Mouse (Mus musculus) ES-Bruce4 (cell line): Measurements from ENCODE around the gene Arl2bp. TPM values are rescaled to one million over a fixed set of nuclear protein-coding genes. Genes with fewer than 3 reads are reported as not detected.
A peak's percentile ranks its signal among the peaks of the same experiment; 100 is the strongest.

Experiments
- H3K27ac ChIP-seq: 2 replicates; pipeline ENCODE4 v1.5.1; 2012; ENCODE audit warnings: low read length, inconsistent platforms; ENCODE audit not compliant: insufficient read depth
- H3K27me3 ChIP-seq: 2 replicates; pipeline ENCODE4 v1.6.1; 2012; ENCODE audit warnings: mild to moderate bottlenecking, low read length, inconsistent platforms; ENCODE audit not compliant: control insufficient read depth, poor library complexity, insufficient read depth, severe bottlenecking
- H3K36me3 ChIP-seq: 2 replicates; pipeline ENCODE4 v1.6.1; 2012; ENCODE audit warnings: inconsistent platforms, mild to moderate bottlenecking, low read length, moderate library complexity; ENCODE audit not compliant: control insufficient read depth, poor library complexity, insufficient read depth, severe bottlenecking
- H3K4me1 ChIP-seq: one replicate; pipeline ENCODE4 v1.8.1; 2011; ENCODE audit warnings: low read length; ENCODE audit not compliant: control insufficient read depth, insufficient read depth
- H3K4me3 ChIP-seq: 2 replicates; pipeline ENCODE4 v1.5.1; 2011; ENCODE audit warnings: low read depth, mild to moderate bottlenecking, low read length
- H3K9ac ChIP-seq: 2 replicates; pipeline ENCODE4 v1.6.1; 2012; ENCODE audit warnings: low read depth, mild to moderate bottlenecking, inconsistent platforms; ENCODE audit not compliant: poor library complexity, severe bottlenecking
- H3K9me3 ChIP-seq: replicated peaks from 2 replicates; pipeline ENCODE4 v1.6.1; 2012; ENCODE audit warnings: mild to moderate bottlenecking, low read length, inconsistent platforms; ENCODE audit not compliant: control insufficient read depth, poor library complexity, insufficient read depth, severe bottlenecking
- CTCF ChIP-seq: IDR thresholded peaks from one replicate; pipeline ENCODE4 v1.8.1; 2011; ENCODE audit warnings: low read depth, low read length
- EP300 ChIP-seq: IDR thresholded peaks from 2 replicates; pipeline ENCODE4 v1.6.1; 2011; ENCODE audit warnings: low read depth, low read length; ENCODE audit not compliant: insufficient read depth
- POLR2A ChIP-seq: IDR thresholded peaks from one replicate; pipeline ENCODE4 v1.8.1; 2011; ENCODE audit warnings: low read length; ENCODE audit not compliant: insufficient read depth
- polyA plus RNA-seq: library from polyadenylated mRNA; stranded (reverse); fragments of >200 nt; gene quantifications from 2 replicates; pipeline ENCODE4 v1.2.4, GENCODE M21; 2011; ENCODE audit warnings: low read depth; ENCODE audit not compliant: missing spikeins, insufficient read depth, insufficient read length

The Arl2bp gene
- polyA plus RNA-seq, 1 experiment = 45.3 TPM

GRCm38 (mm10) chr8:94684287-94684686 is 17.9 kb downstream of the Arl2bp start:
- Histone ChIP-seq H3K4me1 (no peaks in the 10 kb centered on the region), H3K36me3 (no peaks in the 10 kb centered on the region), H3K9me3 (no peaks in the 10 kb centered on the region), H3K4me3 (no peak overlapping the region), H3K27me3 (no peaks in the 10 kb centered on the region), H3K9ac (no peak overlapping the region), H3K27ac (no peak overlapping the region)
- TF ChIP-seq CTCF = no peak

- H3K36me3 ChIP-seq = no peaks in the 10 kb centered on the region
- no peaks in the 10 kb centered on the region for H3K27me3 ChIP-seq
- TF ChIP-seq POLR2A (no peak), CTCF (no peak), EP300 (no peak)
- no peak overlapping the region for H3K27ac ChIP-seq
- no peaks in the 10 kb centered on the region for H3K4me1 ChIP-seq
- H3K9me3 ChIP-seq = no peaks in the 10 kb centered on the region
- H3K4me3 ChIP-seq = no peak overlapping the region
- no peak overlapping the region for H3K9ac ChIP-seq
These were observed 19.6 kb downstream of the Arl2bp start for GRCm38 (mm10) chr8:94685953-94686352.

DNA sequence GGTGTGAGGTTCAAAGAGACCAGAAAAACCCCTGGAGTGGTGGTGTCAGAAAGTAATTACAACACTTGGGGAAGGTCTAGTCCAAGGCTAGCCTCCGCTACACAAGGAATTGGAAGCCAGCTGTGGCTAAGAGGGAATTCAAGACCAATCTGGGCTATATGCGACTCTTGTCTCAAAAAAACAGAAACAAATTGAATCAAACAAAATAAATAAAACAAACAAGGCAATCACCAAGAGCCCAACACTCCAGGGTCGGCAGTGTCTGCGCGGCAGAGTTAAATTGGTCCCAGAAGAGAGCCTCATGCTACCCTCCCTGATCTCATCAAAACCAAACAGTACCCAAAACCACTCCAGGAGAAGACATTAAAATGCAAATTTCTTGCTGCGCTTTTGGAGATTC is 28.3 kb downstream of the Arl2bp start:
- peaks cover 10% of the 10 kb centered on the region for H3K27me3 ChIP-seq

GRCm38 (mm10) chr8:94695341-94695993 is 29.1 kb downstream of the Arl2bp start:
- H3K9me3 ChIP-seq = no peaks in the 10 kb centered on the region
- H3K4me3 ChIP-seq = peak overlapping the region; percentile 86
- H3K4me1 ChIP-seq = no peaks in the 10 kb centered on the region
- H3K9ac ChIP-seq = peak overlapping the region; percentile 71
- peaks cover 10% of the 10 kb centered on the region for H3K27me3 ChIP-seq
- H3K27ac ChIP-seq = no peak overlapping the region
- no peak for TF ChIP-seq EP300
- no peak for TF ChIP-seq POLR2A
- no peak for TF ChIP-seq CTCF
- H3K36me3 ChIP-seq = no peaks in the 10 kb centered on the region

More for the DNA sequence above, 28.3 kb downstream of the Arl2bp start:
- TF ChIP-seq EP300 = no peak
- TF ChIP-seq CTCF = no peak
- TF ChIP-seq POLR2A = no peak
- no peaks in the 10 kb centered on the region for H3K4me1 ChIP-seq
- H3K9me3 ChIP-seq = no peaks in the 10 kb centered on the region
- no peak overlapping the region for H3K27ac ChIP-seq
- peak overlapping the region; percentile 37; the same call in 1 of the 2 replicates for H3K9ac ChIP-seq
- H3K36me3 ChIP-seq = no peaks in the 10 kb centered on the region
- H3K4me3 ChIP-seq = no peak overlapping the region

GRCm38 (mm10) chr8:94695994-94696384 is 29.6 kb downstream of the Arl2bp start, which contains the start of gene Pllp:
TSS of gene Pllp (minus strand) at chr8:94696278.
- peak within 1 kb of the TSS; percentile 71 for H3K9ac ChIP-seq
- H3K4me3 ChIP-seq = peak within 1 kb of the TSS; percentile 86
- no peaks in the 10 kb centered on the region for H3K9me3 ChIP-seq
- H3K36me3 ChIP-seq = no peaks in the 10 kb centered on the region
- H3K4me1 ChIP-seq = no peaks in the 10 kb centered on the region
- peaks cover 10% of the 10 kb centered on the region for H3K27me3 ChIP-seq
- no peak for TF ChIP-seq CTCF
- TF ChIP-seq EP300 = no peak
- no peak for TF ChIP-seq POLR2A
- H3K27ac ChIP-seq = no peak within 1 kb of the TSS

DNA sequence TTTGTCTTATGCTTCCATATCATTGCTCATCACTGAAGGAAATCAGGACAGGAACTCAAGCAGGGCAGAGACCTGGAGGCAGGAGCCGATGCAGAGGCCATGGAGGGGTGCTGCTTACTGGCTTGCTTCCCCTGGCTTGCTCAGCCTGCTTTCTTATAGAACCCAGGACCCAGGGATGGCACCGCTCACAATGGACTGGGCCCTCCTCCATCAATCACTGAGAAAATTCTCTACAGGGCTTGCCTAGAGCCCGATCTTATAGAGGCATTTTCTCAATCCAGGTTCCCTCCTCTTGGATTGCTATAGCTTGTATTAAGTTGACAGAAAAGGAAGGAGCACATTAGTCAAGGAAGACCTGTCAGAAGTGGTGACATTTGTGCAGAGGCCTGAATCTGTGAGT is 30.2 kb downstream of the Arl2bp start:
- Histone ChIP-seq H3K4me3 (no peak overlapping the region), H3K27ac (no peak overlapping the region), H3K9ac (no peak overlapping the region), H3K4me1 (no peaks in the 10 kb centered on the region), H3K27me3 (peaks cover 10% of the 10 kb centered on the region), H3K9me3 (no peaks in the 10 kb centered on the region), H3K36me3 (no peaks in the 10 kb centered on the region)
- TF ChIP-seq CTCF (no peak), POLR2A (no peak), EP300 (no peak)
